Mouse (Mus musculus): ENCODE results near the gene Cit. TPM values are rescaled to one million over a fixed set of nuclear protein-coding genes. Genes with fewer than 3 reads are reported as not detected.
A peak's percentile ranks its signal among the peaks of the same experiment; 100 is the strongest.
"Not testable (repeated sequence)": the region's sequence is repeated elsewhere in the genome, so short reads cannot be mapped to it uniquely, and the experiment has no call there.

Gene Cit
- 25.1 and 28.4 TPM in 2 replicates for polyA plus RNA-seq (2016; fragmentation: Nextera tagmentation; extraction: Ambion mirVana)

GRCm38 (mm10) chr5:115844766-115845634, at the start of gene Cit:
TSS of gene Cit (plus strand) at chr5:115845278.
- WGBS = under 1% methylated on average over 42 of the region's 42 CpGs
- Histone ChIP-seq H3K4me1 (peaks cover 30% of the 10 kb centered on the region), H3K4me3 (peak within 1 kb of the TSS; percentile 64), H3K27ac (no peak within 1 kb of the TSS), H3K9ac (peak within 1 kb of the TSS; percentile 75), H3K27me3 (replicated peaks) (no peaks in the 10 kb centered on the region), H3K9me3 (no peaks in the 10 kb centered on the region), H3K4me2 (replicated peaks) (peak within 1 kb of the TSS; percentile 98), H3K36me3 (peaks cover 12% of the 10 kb centered on the region; the same call in 1 of the 2 replicates)
- ATAC-seq (ENCODE audit: low FRiP score, low read depth) = peak; percentile 98

DNA sequence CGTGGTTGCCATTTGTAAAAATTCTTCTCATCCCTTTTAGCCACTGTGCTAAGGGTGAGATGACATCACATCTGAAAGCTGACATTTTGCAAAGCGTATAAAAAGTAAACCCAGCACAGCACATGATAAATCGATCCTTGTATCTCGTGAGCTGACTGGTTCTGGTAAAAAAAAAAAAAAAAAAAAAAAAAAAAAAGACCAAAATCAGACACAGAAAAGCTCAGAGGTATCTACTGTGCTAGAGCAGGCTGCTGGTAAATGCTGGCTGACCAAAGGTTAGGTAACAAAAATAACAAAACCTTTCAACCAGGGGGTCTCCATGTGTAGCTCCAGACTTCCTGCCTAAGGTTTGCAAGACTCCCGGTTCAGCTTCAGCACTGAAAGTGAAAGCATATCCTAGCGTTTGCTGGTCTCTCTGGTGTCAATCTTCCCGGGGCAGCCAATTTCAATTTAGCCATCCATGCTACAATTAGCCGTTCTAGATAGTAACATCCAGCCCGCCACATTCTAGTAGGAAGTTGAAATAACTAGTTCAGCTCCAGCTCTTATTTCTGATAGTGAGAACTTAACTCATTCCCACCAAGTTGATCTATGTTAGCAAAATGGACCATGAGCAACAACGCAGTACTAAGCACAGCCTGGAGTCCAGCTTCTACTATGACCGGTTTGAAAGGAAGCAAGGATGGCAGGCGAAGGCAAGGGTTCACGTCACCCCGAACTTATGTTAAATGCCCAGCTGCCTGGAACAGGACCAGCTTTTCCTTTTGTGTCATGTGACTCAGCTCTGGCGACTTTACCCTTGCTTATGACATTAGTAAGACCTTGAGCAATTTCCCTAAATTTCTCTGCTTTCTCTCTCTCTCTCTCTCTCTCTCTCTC, 45.8 kb upstream of the Cit start:
- Histone ChIP-seq H3K4me1 (no peaks in the 10 kb centered on the region), H3K27me3 (replicated peaks) (no peaks in the 10 kb centered on the region), H3K9ac (no peak overlapping the region), H3K36me3 (no peaks in the 10 kb centered on the region), H3K9me3 (no peaks in the 10 kb centered on the region), H3K4me3 (no peak overlapping the region), H3K27ac (no peak overlapping the region), H3K4me2 (replicated peaks) (no peak overlapping the region)
- ATAC-seq (ENCODE audit: low FRiP score, low read depth) = no peak
- 76% methylated on average over 15 of the region's 15 CpGs for WGBS

DNA sequence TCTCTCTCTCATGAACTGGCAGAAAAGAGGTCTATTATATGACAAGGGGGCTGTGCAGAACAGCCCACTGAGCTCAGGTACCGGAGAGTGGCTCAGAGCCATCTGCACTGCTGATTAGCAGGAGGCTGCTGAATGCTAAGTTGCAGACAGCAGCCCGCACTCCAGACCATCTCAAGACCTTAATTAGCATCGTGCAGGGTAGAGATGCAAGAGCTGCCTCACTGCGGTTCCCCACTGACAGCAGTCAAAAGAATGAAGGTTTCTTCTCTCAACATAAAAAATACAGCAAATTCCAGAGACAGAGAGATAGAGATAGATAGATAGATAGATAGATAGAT, 45.2 kb upstream of the Cit start:
- no peak for ATAC-seq (ENCODE audit: low FRiP score, low read depth)
- no peak overlapping the region for H3K4me2 ChIP-seq (replicated peaks)
- H3K36me3 ChIP-seq = no peaks in the 10 kb centered on the region
- H3K27ac ChIP-seq = no peak overlapping the region
- no peaks in the 10 kb centered on the region for H3K9me3 ChIP-seq
- no peaks in the 10 kb centered on the region for H3K27me3 ChIP-seq (replicated peaks)
- H3K4me1 ChIP-seq = no peaks in the 10 kb centered on the region
- no peak overlapping the region for H3K9ac ChIP-seq
- no peak overlapping the region for H3K4me3 ChIP-seq
- 49% methylated on average over 4 of the region's 4 CpGs for WGBS

- H3K27ac ChIP-seq = no peak overlapping the region
- H3K4me2 ChIP-seq (replicated peaks) = no peak overlapping the region
- no peak for ATAC-seq (ENCODE audit: low FRiP score, low read depth)
- no peak overlapping the region for H3K4me3 ChIP-seq
- no peaks in the 10 kb centered on the region for H3K36me3 ChIP-seq
- no peaks in the 10 kb centered on the region for H3K4me1 ChIP-seq
- no peaks in the 10 kb centered on the region for H3K27me3 ChIP-seq (replicated peaks)
- H3K9me3 ChIP-seq = no peaks in the 10 kb centered on the region; the same call in 1 of the 2 replicates
- no peak overlapping the region for H3K9ac ChIP-seq
- WGBS = 92% methylated on average over 3 of the region's 3 CpGs
Observed at GRCm38 (mm10) chr5:115812262-115812661, 32.8 kb upstream of the Cit start.

DNA sequence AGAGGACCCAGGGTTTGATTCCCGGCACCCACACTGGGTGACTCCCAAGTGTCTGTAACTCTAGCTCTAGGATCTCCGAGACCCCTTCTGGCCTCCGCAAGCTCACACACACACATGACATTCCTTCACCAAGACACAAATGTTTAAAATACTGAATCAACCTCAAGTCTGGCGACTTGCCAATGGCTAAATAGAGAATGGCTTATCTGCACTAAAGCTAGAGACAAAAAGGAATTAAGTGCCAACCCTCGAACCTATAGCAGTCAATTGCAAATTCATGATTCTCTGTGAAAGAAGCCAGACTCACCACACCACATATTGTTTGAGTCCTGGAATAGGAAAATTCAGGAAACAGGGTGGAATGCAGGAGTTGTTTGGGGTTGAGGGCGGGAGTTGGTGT, 28.1 kb upstream of the Cit start:
- no peak overlapping the region for H3K4me3 ChIP-seq
- H3K27ac ChIP-seq = no peak overlapping the region
- H3K9me3 ChIP-seq = no peaks in the 10 kb centered on the region
- WGBS = 83% methylated on average over 6 of the region's 6 CpGs
- no peaks in the 10 kb centered on the region for H3K36me3 ChIP-seq
- ATAC-seq (ENCODE audit: low FRiP score, low read depth) = no peak
- H3K9ac ChIP-seq = no peak overlapping the region
- H3K4me1 ChIP-seq = no peaks in the 10 kb centered on the region
- H3K27me3 ChIP-seq (replicated peaks) = no peaks in the 10 kb centered on the region
- no peak overlapping the region for H3K4me2 ChIP-seq (replicated peaks)

DNA sequence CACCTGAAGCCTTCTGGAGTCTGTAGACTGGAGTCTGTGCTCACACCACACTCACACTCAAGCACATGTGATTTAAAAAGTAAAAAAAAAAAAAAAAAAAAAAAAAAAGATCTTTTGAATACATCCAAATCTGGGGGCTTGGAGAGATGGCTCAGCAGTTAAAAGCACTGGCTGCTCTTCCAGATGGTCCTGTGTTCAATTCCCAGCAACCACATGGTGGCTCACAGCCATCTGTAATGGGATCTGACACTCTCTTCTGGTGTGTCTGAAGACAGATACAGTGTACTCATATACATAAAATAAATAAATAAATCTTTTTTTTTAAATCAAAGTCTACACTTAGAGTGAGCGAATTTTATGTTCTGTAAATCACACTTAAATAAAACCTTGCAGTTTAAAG, 27.4 kb upstream of the Cit start:
- not testable (repeated sequence) for H3K9me3 ChIP-seq; H3K27me3 ChIP-seq (replicated peaks); H3K4me1 ChIP-seq; H3K4me2 ChIP-seq (replicated peaks); H3K36me3 ChIP-seq; ATAC-seq (ENCODE audit: low FRiP score, low read depth); H3K4me3 ChIP-seq; H3K27ac ChIP-seq; H3K9ac ChIP-seq
- 87% methylated on average over 1 of the region's 1 CpGs for WGBS

DNA sequence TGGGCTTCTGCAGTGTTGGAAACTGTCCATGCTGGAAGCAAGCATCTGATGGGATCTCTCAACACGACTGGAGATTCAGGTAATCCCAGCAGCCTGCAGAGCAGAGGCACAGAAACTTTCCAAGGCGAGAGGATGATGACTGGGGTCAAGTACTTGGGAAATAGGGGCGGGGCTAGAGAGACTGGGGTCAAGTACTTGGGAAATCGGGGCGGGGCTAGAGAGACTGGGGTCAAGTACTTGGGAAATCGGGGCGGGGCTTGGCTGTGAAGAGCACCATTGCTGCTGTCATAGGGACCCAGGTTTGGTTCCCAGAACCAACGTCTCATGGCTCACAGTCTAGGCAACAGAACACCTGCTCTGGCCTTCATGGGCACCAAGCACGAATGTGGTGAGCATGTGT, 25.1 kb upstream of the Cit start:
- Histone ChIP-seq H3K36me3 (no peaks in the 10 kb centered on the region), H3K27me3 (replicated peaks) (no peaks in the 10 kb centered on the region), H3K9me3 (no peaks in the 10 kb centered on the region), H3K4me3 (no peak overlapping the region), H3K4me2 (replicated peaks) (no peak overlapping the region), H3K9ac (no peak overlapping the region), H3K4me1 (no peaks in the 10 kb centered on the region), H3K27ac (no peak overlapping the region)
- 76% methylated on average over 9 of the region's 9 CpGs for WGBS
- no peak for ATAC-seq (ENCODE audit: low FRiP score, low read depth)

GRCm38 (mm10) chr5:115821200-115821599, 23.9 kb upstream of the Cit start:
- Histone ChIP-seq H3K36me3 (no peaks in the 10 kb centered on the region), H3K9me3 (no peaks in the 10 kb centered on the region), H3K4me2 (replicated peaks) (no peak overlapping the region), H3K4me3 (no peak overlapping the region), H3K4me1 (no peaks in the 10 kb centered on the region), H3K9ac (no peak overlapping the region), H3K27me3 (replicated peaks) (no peaks in the 10 kb centered on the region), H3K27ac (no peak overlapping the region)
- 90% methylated on average over 12 of the region's 12 CpGs for WGBS
- no peak for ATAC-seq (ENCODE audit: low FRiP score, low read depth)

- Histone ChIP-seq H3K4me3 (no peak overlapping the region), H3K9me3 (no peaks in the 10 kb centered on the region), H3K9ac (no peak overlapping the region), H3K27ac (no peak overlapping the region), H3K36me3 (no peaks in the 10 kb centered on the region), H3K4me1 (no peaks in the 10 kb centered on the region), H3K27me3 (replicated peaks) (no peaks in the 10 kb centered on the region), H3K4me2 (replicated peaks) (no peak overlapping the region)
- WGBS = 91% methylated on average over 7 of the region's 7 CpGs
- ATAC-seq (ENCODE audit: low FRiP score, low read depth) = no peak
Observed at GRCm38 (mm10) chr5:115821910-115822309, 23.2 kb upstream of the Cit start.

GRCm38 (mm10) chr5:115832754-115833153, 12.3 kb upstream of the Cit start:
- no peak overlapping the region for H3K4me2 ChIP-seq (replicated peaks)
- no peak overlapping the region for H3K27ac ChIP-seq
- WGBS = 93% methylated on average over 2 of the region's 2 CpGs
- H3K36me3 ChIP-seq = no peaks in the 10 kb centered on the region
- no peaks in the 10 kb centered on the region for H3K4me1 ChIP-seq
- H3K9me3 ChIP-seq = no peaks in the 10 kb centered on the region
- H3K4me3 ChIP-seq = no peak overlapping the region
- no peaks in the 10 kb centered on the region for H3K27me3 ChIP-seq (replicated peaks)
- no peak overlapping the region for H3K9ac ChIP-seq
- ATAC-seq (ENCODE audit: low FRiP score, low read depth) = no peak

GRCm38 (mm10) chr5:115833806-115834205, 11.3 kb upstream of the Cit start:
- not testable (repeated sequence) for H3K4me1 ChIP-seq; H3K27me3 ChIP-seq (replicated peaks); H3K36me3 ChIP-seq; H3K27ac ChIP-seq; H3K9ac ChIP-seq; ATAC-seq (ENCODE audit: low FRiP score, low read depth); H3K9me3 ChIP-seq; H3K4me2 ChIP-seq (replicated peaks); H3K4me3 ChIP-seq

DNA sequence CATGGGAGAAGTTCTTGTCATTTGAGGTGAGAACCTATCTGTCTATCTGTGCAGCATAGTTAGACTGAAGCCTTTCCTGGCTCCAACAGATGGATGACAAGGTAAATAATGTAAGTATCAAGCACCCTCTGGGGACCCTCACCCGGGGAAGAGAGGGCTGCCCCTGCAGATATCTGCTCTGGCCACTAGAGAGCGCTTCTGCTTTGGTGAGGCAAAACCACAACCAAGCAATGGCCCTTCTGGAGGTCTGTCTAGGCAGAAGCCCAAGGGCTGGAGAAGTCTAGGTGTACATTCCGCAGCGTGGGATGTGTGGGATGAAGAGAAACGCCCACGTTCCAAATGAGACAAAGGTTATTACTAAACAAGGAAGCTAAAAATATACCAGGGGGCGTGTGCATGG, 9.8 kb upstream of the Cit start:
- no peaks in the 10 kb centered on the region for H3K9me3 ChIP-seq
- ATAC-seq (ENCODE audit: low FRiP score, low read depth) = no peak
- H3K4me2 ChIP-seq (replicated peaks) = no peak overlapping the region
- H3K4me1 ChIP-seq = no peaks in the 10 kb centered on the region
- H3K27me3 ChIP-seq (replicated peaks) = no peaks in the 10 kb centered on the region
- H3K27ac ChIP-seq = no peak overlapping the region
- H3K4me3 ChIP-seq = no peak overlapping the region
- 58% methylated on average over 7 of the region's 7 CpGs for WGBS
- H3K36me3 ChIP-seq = no peaks in the 10 kb centered on the region
- H3K9ac ChIP-seq = no peak overlapping the region

All from neural tube, embryonic 12.5 days (tissue).